Mouse (Mus musculus): Measurements from ENCODE around the gene Sidt2.

GRCm38 (mm10) chr9:45946872-45947183 lies 8.2 kb downstream of the Sidt2 start:
- TF ChIP-seq CTCF (conservative IDR thresholded peaks at IDR 0.05; ENCODE audit: insufficient read depth, insufficient read length, low read depth, low read length) (no peak), POLR2A (IDR thresholded peaks at IDR 0.05; ENCODE audit: low read depth, low read length) (no peak)
